In genomic region chr1:152702920-152703319, GRCm38 (mm10) we compare ENCODE assay signal across 12 mouse cellular contexts. TPM values are rescaled to one million over a fixed set of nuclear protein-coding genes. Genes with fewer than 3 reads are reported as not detected.
DNase-seq lines count a peak whose midpoint lies in the region; ATAC-seq and TF ChIP-seq lines count a peak whose summit lies in the region.
"Had no signal": no experiment of that assay in that cellular context is flagged by ENCODE, and none has a peak within 500 bp of the region (broad histone marks: within the 10 kb centered on the region; RNA-seq: fewer than 3 reads in every experiment).

No protein-coding gene starts in this region.

- ATAC-seq in limb, embryonic 11.5 days (ENCODE audit: insufficient number of reproducible peaks, low FRiP score, low TSS enrichment, low read depth), result 0 out of 2 replicates have a peak, but pooled peaks have one; percentile 21
- peak; percentile 81 for ATAC-seq in heart, embryonic 15.5 days (replicated peaks; ENCODE audit: insufficient number of reproducible peaks, insufficient read depth, low FRiP score, low read depth)
- peak; percentile 47; the same call in 1 of the 2 replicates for ATAC-seq in neural tube, embryonic 13.5 days (ENCODE audit: low read depth)
- no peak for ATAC-seq in intestine, postnatal 0 days

- TF ChIP-seq CTCF in intestine, postnatal 0 days (IDR thresholded peaks at IDR 0.05; ENCODE audit: low read depth), result no peak

- H3K36me3 ChIP-seq in limb, embryonic 11.5 days (ENCODE audit: control insufficient read depth, insufficient read depth, low read length), result no peaks in the 10 kb centered on the region
- no peaks in the 10 kb centered on the region for H3K36me3 ChIP-seq in limb, embryonic 10.5 days
- no peaks in the 10 kb centered on the region for H3K36me3 ChIP-seq in heart, embryonic 15.5 days
- H3K36me3 ChIP-seq in neural tube, embryonic 13.5 days, result no peaks in the 10 kb centered on the region
- no peaks in the 10 kb centered on the region for H3K36me3 ChIP-seq in intestine, postnatal 0 days (ENCODE audit: control insufficient read depth, insufficient read depth)
- H3K36me3 ChIP-seq: hindbrain, embryonic 15.5 days had no signal

- H3K4me1 ChIP-seq in limb, embryonic 11.5 days (ENCODE audit: control insufficient read depth, insufficient read depth, low read length), result no peaks in the 10 kb centered on the region; the same call in 1 of the 2 replicates
- peaks cover 32% of the 10 kb centered on the region for H3K4me1 ChIP-seq in limb, embryonic 10.5 days
- H3K4me1 ChIP-seq in heart, embryonic 15.5 days (replicated peaks), result peaks cover 20% of the 10 kb centered on the region
- H3K4me1 ChIP-seq in neural tube, embryonic 13.5 days (replicated peaks), result peaks cover 18% of the 10 kb centered on the region
- H3K4me1 ChIP-seq in intestine, postnatal 0 days (replicated peaks; ENCODE audit: control insufficient read depth, insufficient read depth, low read length), result no peaks in the 10 kb centered on the region

- no peak overlapping the region for H3K9ac ChIP-seq in limb, embryonic 11.5 days (ENCODE audit: low read length)
- no peak overlapping the region for H3K9ac ChIP-seq in heart, embryonic 15.5 days
- H3K9ac ChIP-seq in neural tube, embryonic 13.5 days, result no peak overlapping the region
- no peak overlapping the region for H3K9ac ChIP-seq in intestine, postnatal 0 days (ENCODE audit: low read depth, low read length)
- H3K9ac ChIP-seq: hindbrain, embryonic 15.5 days had no signal

- no peak overlapping the region for H3K4me2 ChIP-seq in limb, embryonic 11.5 days (ENCODE audit: low read depth, severe bottlenecking)
- H3K4me2 ChIP-seq in heart, embryonic 15.5 days, result peak overlapping the region; percentile 36
- H3K4me2 ChIP-seq in neural tube, embryonic 13.5 days, result no peak overlapping the region
- H3K4me2 ChIP-seq in intestine, postnatal 0 days (replicated peaks; ENCODE audit: low read depth), result no peak overlapping the region
- H3K4me2 ChIP-seq: hindbrain, embryonic 15.5 days had no signal

- no peaks in the 10 kb centered on the region for H3K27me3 ChIP-seq in limb, embryonic 11.5 days (ENCODE audit: control insufficient read depth, insufficient read depth, low read length)
- no peaks in the 10 kb centered on the region for H3K27me3 ChIP-seq in limb, embryonic 10.5 days (ENCODE audit: low read depth, poor library complexity, severe bottlenecking)
- H3K27me3 ChIP-seq in heart, embryonic 15.5 days, result no peaks in the 10 kb centered on the region
- no peaks in the 10 kb centered on the region for H3K27me3 ChIP-seq in neural tube, embryonic 13.5 days
- H3K27me3 ChIP-seq in intestine, postnatal 0 days (replicated peaks; ENCODE audit: control insufficient read depth, insufficient read depth, low read length), result no peaks in the 10 kb centered on the region
- H3K27me3 ChIP-seq: hindbrain, embryonic 15.5 days had no signal

- no peak overlapping the region for H3K27ac ChIP-seq in limb, embryonic 11.5 days (replicated peaks; ENCODE audit: low read depth, low read length)
- H3K27ac ChIP-seq in limb, embryonic 10.5 days, result no peak overlapping the region
- H3K27ac ChIP-seq in heart, embryonic 15.5 days, result peak overlapping the region; percentile 85
- H3K27ac ChIP-seq in neural tube, embryonic 13.5 days (replicated peaks), result 0 out of 2 replicates have a peak overlapping the region, but pooled peaks have one; percentile 18
- H3K27ac ChIP-seq in intestine, postnatal 0 days (ENCODE audit: low read depth, low read length), result no peak overlapping the region
- H3K27ac ChIP-seq: hindbrain, embryonic 15.5 days had no signal

- no peaks in the 10 kb centered on the region for H3K9me3 ChIP-seq in limb, embryonic 11.5 days (ENCODE audit: control insufficient read depth, low read length)
- H3K9me3 ChIP-seq in limb, embryonic 10.5 days (replicated peaks), result no peaks in the 10 kb centered on the region
- H3K9me3 ChIP-seq in heart, embryonic 15.5 days (replicated peaks), result no peaks in the 10 kb centered on the region
- no peaks in the 10 kb centered on the region for H3K9me3 ChIP-seq in neural tube, embryonic 13.5 days
- H3K9me3 ChIP-seq in intestine, postnatal 0 days (ENCODE audit: control insufficient read depth), result no peaks in the 10 kb centered on the region
- H3K9me3 ChIP-seq: hindbrain, embryonic 15.5 days had no signal

- no peak for DNase-seq in limb, embryonic 11.5 days (ENCODE audit: low spot score)
- no peak for DNase-seq in limb, embryonic 10.5 days (ENCODE audit: low spot score)
- DNase-seq in gastrocnemius, postnatal 25 days, result peak; percentile 23
- no peak for DNase-seq in frontal cortex, postnatal 10 days (ENCODE audit: low spot score in 2 of 2)
- DNase-seq: adrenal gland, adult 2 months; cerebellum, adult 2 months had no signal

- no peak overlapping the region for H3K4me3 ChIP-seq in limb, embryonic 11.5 days (ENCODE audit: low read depth, low read length)
- no peak overlapping the region for H3K4me3 ChIP-seq in limb, embryonic 10.5 days
- no peak overlapping the region for H3K4me3 ChIP-seq in heart, embryonic 15.5 days
- H3K4me3 ChIP-seq in neural tube, embryonic 13.5 days, result no peak overlapping the region
- H3K4me3 ChIP-seq in intestine, postnatal 0 days (ENCODE audit: low read depth, low read length), result no peak overlapping the region
- H3K4me3 ChIP-seq: hindbrain, embryonic 15.5 days had no signal

- WGBS in limb, embryonic 11.5 days, result 31% methylated on average over 6 of the region's 6 CpGs
- 50% methylated on average over 6 of the region's 6 CpGs for WGBS in limb, embryonic 10.5 days
- 13% methylated on average over 6 of the region's 6 CpGs for WGBS in heart, embryonic 15.5 days
- 25% methylated on average over 6 of the region's 6 CpGs for WGBS in neural tube, embryonic 13.5 days
- WGBS in intestine, postnatal 0 days, result 46% methylated on average over 6 of the region's 6 CpGs

RNA-seq across cellular contexts. Expression of gene Apobec4, which starts 47.4 kb away (rescaled TPM):
- polyA plus RNA-seq in limb, embryonic 11.5 days (2014; fragmentation: Nextera tagmentation; extraction: Ambion mirVana), result 0.12 TPM in 1 of 2 replicates, not detected in the other
- not detected in 2 replicates for polyA plus RNA-seq in limb, embryonic 10.5 days (2016; fragmentation: Nextera tagmentation; extraction: Ambion mirVana)
- total RNA-seq in gastrocnemius, postnatal 25 days (2021), result not detected
- polyA plus RNA-seq in heart, embryonic 15.5 days (2015; fragmentation: Nextera tagmentation; extraction: Ambion mirVana), result not detected in 2 replicates
- not detected in 2 replicates for polyA plus RNA-seq in neural tube, embryonic 13.5 days (2015; fragmentation: Nextera tagmentation; extraction: Ambion mirVana)
- not detected in 2 replicates for polyA plus RNA-seq in intestine, postnatal 0 days (2015; fragmentation: Nextera tagmentation; extraction: Ambion mirVana)
- total RNA-seq: adrenal gland, adult 2 months; left cerebral cortex, postnatal 25 days; monocyte, adult 5-6 weeks had no signal
- polyA plus RNA-seq: adrenal gland, adult 2 months; cerebellum, adult 2 months; hindbrain, embryonic 15.5 days had no signal

Comparison
In these comparisons a context has a peak if more than half of its experiments do, and no peak if none do; other contexts are left out.
1. H3K27ac ChIP-seq: peak in heart, embryonic 15.5 days (single experiment) and neural tube, embryonic 13.5 days (single experiment); none in limb, embryonic 11.5 days (single experiment), limb, embryonic 10.5 days (single experiment) and intestine, postnatal 0 days (single experiment).